16 mouse cellular contexts compared by ENCODE assay signal in genomic region chr5:101816822-101817221, GRCm38 (mm10). TPM values are rescaled to one million over a fixed set of nuclear protein-coding genes. Genes with fewer than 3 reads are reported as not detected.
DNase-seq lines count a peak whose midpoint lies in the region; ATAC-seq and TF ChIP-seq lines count a peak whose summit lies in the region.
"Had no signal": no experiment of that assay in that cellular context is flagged by ENCODE, and none has a peak within 500 bp of the region (broad histone marks: within the 10 kb centered on the region; RNA-seq: fewer than 3 reads in every experiment).

No protein-coding gene starts in this region.

- H3K9ac ChIP-seq in hindbrain, embryonic 12.5 days, result no peak overlapping the region
- no peak overlapping the region for H3K9ac ChIP-seq in liver, postnatal 0 days (replicated peaks)
- H3K9ac ChIP-seq in liver, embryonic 12.5 days, result no peak overlapping the region
- no peak overlapping the region for H3K9ac ChIP-seq in forebrain, embryonic 13.5 days
- H3K9ac ChIP-seq: embryonic facial prominence, embryonic 12.5 days; lung, embryonic 14.5 days; neural tube, embryonic 12.5 days had no signal

- no peak for TF ChIP-seq EP300 in liver, postnatal 0 days (IDR thresholded peaks at IDR 0.05; ENCODE audit: low read depth)

- H3K4me1 ChIP-seq in hindbrain, embryonic 10.5 days (replicated peaks), result peaks cover 35% of the 10 kb centered on the region
- peaks cover 9% of the 10 kb centered on the region for H3K4me1 ChIP-seq in hindbrain, embryonic 12.5 days
- H3K4me1 ChIP-seq in liver, postnatal 0 days (ENCODE audit: insufficient read depth), result no peaks in the 10 kb centered on the region
- peaks cover 4% of the 10 kb centered on the region; the same call in 1 of the 2 replicates for H3K4me1 ChIP-seq in liver, embryonic 12.5 days
- peaks cover 10% of the 10 kb centered on the region for H3K4me1 ChIP-seq in brown adipose tissue, adult 24 weeks (ENCODE audit: control insufficient read depth, insufficient read depth, insufficient read length, low read length)
- H3K4me1 ChIP-seq in forebrain, embryonic 13.5 days, result no peaks in the 10 kb centered on the region
- H3K4me1 ChIP-seq: neural tube, embryonic 12.5 days had no signal

- WGBS in hindbrain, embryonic 10.5 days, result 48% methylated on average over 7 of the region's 7 CpGs
- WGBS in hindbrain, embryonic 12.5 days, result 58% methylated on average over 7 of the region's 7 CpGs
- WGBS in liver, postnatal 0 days (ENCODE audit: insufficient replicate concordance), result 37% methylated on average over 7 of the region's 7 CpGs
- WGBS in liver, embryonic 12.5 days (ENCODE audit: insufficient replicate concordance), result 44% methylated on average over 7 of the region's 7 CpGs
- 70% methylated on average over 7 of the region's 7 CpGs for WGBS in forebrain, embryonic 13.5 days

- H3K4me3 ChIP-seq in hindbrain, embryonic 10.5 days, result no peak overlapping the region
- H3K4me3 ChIP-seq in hindbrain, embryonic 12.5 days, result no peak overlapping the region
- H3K4me3 ChIP-seq in liver, postnatal 0 days (ENCODE audit: low read depth, low read length), result no peak overlapping the region
- no peak overlapping the region for H3K4me3 ChIP-seq in liver, embryonic 12.5 days
- H3K4me3 ChIP-seq in brown adipose tissue, adult 24 weeks (ENCODE audit: insufficient read depth, low read depth, low read length), result no peak overlapping the region
- H3K4me3 ChIP-seq in forebrain, embryonic 13.5 days, result no peak overlapping the region
- H3K4me3 ChIP-seq: embryonic facial prominence, embryonic 12.5 days; neural tube, embryonic 12.5 days had no signal

- no peak for DNase-seq in hindbrain, embryonic 10.5 days (ENCODE audit: low spot score)
- no peak for DNase-seq in liver, postnatal 0 days
- no peak for DNase-seq in spleen, adult 18-20 months
- DNase-seq: adrenal gland, postnatal 36 days; gastrocnemius, postnatal 25 days; heart, postnatal 14 days; lung, embryonic 14.5 days; right cerebral cortex, postnatal 4 days had no signal

- no peaks in the 10 kb centered on the region for H3K9me3 ChIP-seq in hindbrain, embryonic 10.5 days
- no peaks in the 10 kb centered on the region for H3K9me3 ChIP-seq in hindbrain, embryonic 12.5 days (replicated peaks)
- no peaks in the 10 kb centered on the region for H3K9me3 ChIP-seq in liver, postnatal 0 days (ENCODE audit: low read length)
- no peaks in the 10 kb centered on the region for H3K9me3 ChIP-seq in liver, embryonic 12.5 days (replicated peaks)
- H3K9me3 ChIP-seq in forebrain, embryonic 13.5 days (replicated peaks), result no peaks in the 10 kb centered on the region
- H3K9me3 ChIP-seq: embryonic facial prominence, embryonic 12.5 days; neural tube, embryonic 12.5 days had no signal

- no peak overlapping the region for H3K4me2 ChIP-seq in hindbrain, embryonic 12.5 days (replicated peaks)
- no peak overlapping the region for H3K4me2 ChIP-seq in liver, postnatal 0 days (ENCODE audit: low read depth, low read length)
- H3K4me2 ChIP-seq in liver, embryonic 12.5 days, result no peak overlapping the region
- no peak overlapping the region for H3K4me2 ChIP-seq in forebrain, embryonic 13.5 days
- H3K4me2 ChIP-seq: embryonic facial prominence, embryonic 12.5 days; lung, embryonic 14.5 days; neural tube, embryonic 12.5 days had no signal

- H3K36me3 ChIP-seq in hindbrain, embryonic 10.5 days, result no peaks in the 10 kb centered on the region
- no peaks in the 10 kb centered on the region for H3K36me3 ChIP-seq in hindbrain, embryonic 12.5 days
- no peaks in the 10 kb centered on the region for H3K36me3 ChIP-seq in liver, postnatal 0 days (replicated peaks; ENCODE audit: insufficient read depth, low read length)
- H3K36me3 ChIP-seq in liver, embryonic 12.5 days, result no peaks in the 10 kb centered on the region
- H3K36me3 ChIP-seq in forebrain, embryonic 13.5 days (ENCODE audit: poor library complexity, severe bottlenecking), result no peaks in the 10 kb centered on the region
- H3K36me3 ChIP-seq: embryonic facial prominence, embryonic 12.5 days; neural tube, embryonic 12.5 days had no signal

- TF ChIP-seq CTCF in liver, postnatal 0 days (IDR thresholded peaks at IDR 0.05; ENCODE audit: low read depth), result no peak

- H3K27me3 ChIP-seq in hindbrain, embryonic 10.5 days (ENCODE audit: insufficient read depth, poor library complexity, severe bottlenecking), result peaks cover 10% of the 10 kb centered on the region
- H3K27me3 ChIP-seq in hindbrain, embryonic 12.5 days, result peaks cover 2% of the 10 kb centered on the region; the same call in 1 of the 2 replicates
- no peaks in the 10 kb centered on the region; the same call in 1 of the 2 replicates for H3K27me3 ChIP-seq in liver, postnatal 0 days (ENCODE audit: insufficient read depth, low read length)
- H3K27me3 ChIP-seq in liver, embryonic 12.5 days (replicated peaks), result peaks cover 17% of the 10 kb centered on the region; the same call in 1 of the 2 replicates
- 0 out of 2 replicates have a peak, but pooled peaks cover 4% of the 10 kb centered on the region for H3K27me3 ChIP-seq in forebrain, embryonic 13.5 days
- H3K27me3 ChIP-seq: embryonic facial prominence, embryonic 12.5 days; neural tube, embryonic 12.5 days had no signal

- no peak for ATAC-seq in hindbrain, embryonic 12.5 days (ENCODE audit: low FRiP score)
- ATAC-seq in liver, postnatal 0 days, result peak; percentile 17; the same call in 1 of the 2 replicates
- no peak for ATAC-seq in liver, embryonic 12.5 days
- ATAC-seq in forebrain, embryonic 13.5 days, result no peak
- ATAC-seq: activated CD4-positive, CD25-positive, alpha-beta regulatory T cell, adult 4 months had no signal

- 0 out of 2 replicates have a peak overlapping the region, but pooled peaks have one; percentile 23 for H3K27ac ChIP-seq in hindbrain, embryonic 10.5 days
- H3K27ac ChIP-seq in hindbrain, embryonic 12.5 days, result no peak overlapping the region
- H3K27ac ChIP-seq in liver, postnatal 0 days (ENCODE audit: low read depth), result no peak overlapping the region
- no peak overlapping the region for H3K27ac ChIP-seq in liver, embryonic 12.5 days
- H3K27ac ChIP-seq in brown adipose tissue, adult 24 weeks (replicated peaks; ENCODE audit: low read depth, low read length), result peak overlapping the region; percentile 47; the same call in 1 of the 2 replicates
- no peak overlapping the region for H3K27ac ChIP-seq in forebrain, embryonic 13.5 days
- H3K27ac ChIP-seq: embryonic facial prominence, embryonic 12.5 days; macrophage; neural tube, embryonic 12.5 days had no signal

RNA-seq across cellular contexts. Expression of gene Cds1, which starts 51.9 kb away (rescaled TPM):
- 0.73 and 1.2 TPM in 2 replicates for polyA plus RNA-seq in hindbrain, embryonic 10.5 days (2016; fragmentation: Nextera tagmentation; extraction: Ambion mirVana)
- polyA plus RNA-seq in hindbrain, embryonic 12.5 days (2016; fragmentation: Nextera tagmentation; extraction: Ambion mirVana), result 3.2 and 3.5 TPM in 2 replicates
- polyA plus RNA-seq in liver, postnatal 0 days (2015; fragmentation: Nextera tagmentation; extraction: Ambion mirVana), result 0.39 and 0.44 TPM in 2 replicates
- 0.42 and 0.68 TPM in 2 replicates for polyA plus RNA-seq in liver, embryonic 12.5 days (2016; fragmentation: Nextera tagmentation; extraction: Ambion mirVana)
- 16.3 and 16.4 TPM in 2 replicates for polyA plus RNA-seq in brown adipose tissue, adult 24 weeks (2012; ENCODE audit: insufficient read depth, insufficient read length, missing spikeins)
- 2.0 and 2.3 TPM in 2 replicates for polyA plus RNA-seq in forebrain, embryonic 13.5 days (2015; fragmentation: Nextera tagmentation; extraction: Ambion mirVana)
- polyA plus RNA-seq: activated CD4-positive, CD25-positive, alpha-beta regulatory T cell, adult 4 months had no signal

Comparison
In these comparisons a context has a peak if more than half of its experiments do, and no peak if none do; other contexts are left out.
1. H3K27ac ChIP-seq: peak in hindbrain, embryonic 10.5 days (single experiment) and brown adipose tissue, adult 24 weeks (single experiment); none in hindbrain, embryonic 12.5 days (single experiment), liver, postnatal 0 days (single experiment), liver, embryonic 12.5 days (single experiment) and forebrain, embryonic 13.5 days (single experiment).